Mouse (Mus musculus): ENCODE results near the gene Tex12. TPM values are rescaled to one million over a fixed set of nuclear protein-coding genes. Genes with fewer than 3 reads are reported as not detected.

Tex12 gene
- total and polyA plus RNA-seq, 3 experiments, result not detected

DNA sequence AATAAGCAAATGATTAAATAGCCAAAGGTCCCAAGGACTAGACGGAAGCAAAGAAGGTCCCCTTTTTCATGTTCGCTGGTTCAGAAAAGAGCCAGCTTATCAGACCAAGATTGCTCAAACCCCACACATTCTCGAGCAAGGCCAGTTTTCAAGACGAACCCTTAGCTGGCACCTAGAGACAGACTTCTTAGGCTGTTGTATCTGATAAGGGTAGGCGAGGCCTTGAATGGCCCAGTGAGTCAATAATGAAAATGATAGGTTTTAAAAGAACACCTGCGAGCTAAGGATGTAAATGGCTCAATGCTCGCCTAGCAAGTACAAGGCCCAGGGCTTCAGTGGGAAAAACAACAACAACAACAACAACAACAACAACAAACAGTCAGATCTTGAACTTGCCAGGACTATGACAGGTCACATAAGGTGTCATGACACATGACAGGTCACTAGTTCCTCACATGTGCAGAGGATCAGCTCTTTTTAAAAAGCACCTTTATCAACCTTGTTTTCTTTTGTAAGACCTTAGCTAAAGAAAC is 24.5 kb downstream of the Tex12 start:
- Histone ChIP-seq H3K9me3 (replicated peaks; ENCODE audit: insufficient read depth, low read length) (no peaks in the 10 kb centered on the region), H3K4me3 (ENCODE audit: control insufficient read depth in 1 of 2, insufficient read depth in 1 of 2, low read depth in 2 of 2, low read length in 2 of 2) (no peak overlapping the region), H3K36me3 (ENCODE audit: control insufficient read depth in 1 of 2, insufficient read depth in 2 of 2, low read length in 2 of 2) (peaks cover 0 to 8% of the 10 kb centered on the region in 2 experiments; a peak in 2 of 4 replicates), H3K27ac (ENCODE audit: control insufficient read depth, low read depth, low read length) (no peak overlapping the region), H3K4me1 (ENCODE audit: control insufficient read depth in 1 of 2, insufficient read depth in 2 of 2, low read length in 2 of 2) (peaks cover 2 to 14% of the 10 kb centered on the region in 2 experiments; a peak in 3 of 4 replicates), H3K27me3 (ENCODE audit: control insufficient read depth in 1 of 2, insufficient read depth in 2 of 2, low read length in 2 of 2) (peaks cover 0 to 3% of the 10 kb centered on the region in 2 experiments; a peak in 2 of 4 replicates), H3K9ac (ENCODE audit: control insufficient read depth, low read depth, low read length, poor library complexity, severe bottlenecking) (no peak overlapping the region), H3K79me2 (ENCODE audit: control insufficient read depth, insufficient read depth, low read length, poor library complexity) (no peaks in the 10 kb centered on the region)
- peak; percentile 47 for DNase-seq (ENCODE audit: low read depth, low spot score)
- TF ChIP-seq GATA1 (IDR thresholded peaks at IDR 0.05; ENCODE audit: low read depth, low read length), result peak; percentile 24; the same call in 1 of the 2 replicates
- no peak for TF ChIP-seq MYB (IDR thresholded peaks at IDR 0.05; ENCODE audit: low read depth, low read length)
- 0 out of 4 replicates have a peak, but pooled peaks of 1 of the 2 experiments have one; percentile 12 for TF ChIP-seq EP300 (IDR thresholded peaks at IDR 0.05; ENCODE audit: low read depth in 1 of 2, low read length in 2 of 2)

GRCm38 (mm10) chr9:50535930-50536329 is 25.2 kb downstream of the Tex12 start:
- Histone ChIP-seq H3K9ac (ENCODE audit: control insufficient read depth, low read depth, low read length, poor library complexity, severe bottlenecking) (no peak overlapping the region), H3K27me3 (ENCODE audit: control insufficient read depth in 1 of 2, insufficient read depth in 2 of 2, low read length in 2 of 2) (peaks cover 0 to 1% of the 10 kb centered on the region in 2 experiments; a peak in 1 of 4 replicates), H3K36me3 (ENCODE audit: control insufficient read depth in 1 of 2, insufficient read depth in 2 of 2, low read length in 2 of 2) (peaks cover 0 to 8% of the 10 kb centered on the region in 2 experiments; a peak in 2 of 4 replicates), H3K27ac (ENCODE audit: control insufficient read depth, low read depth, low read length) (no peak overlapping the region), H3K4me3 (ENCODE audit: control insufficient read depth in 1 of 2, insufficient read depth in 1 of 2, low read depth in 2 of 2, low read length in 2 of 2) (no peak overlapping the region), H3K79me2 (ENCODE audit: control insufficient read depth, insufficient read depth, low read length, poor library complexity) (no peaks in the 10 kb centered on the region), H3K9me3 (replicated peaks; ENCODE audit: insufficient read depth, low read length) (no peaks in the 10 kb centered on the region), H3K4me1 (ENCODE audit: control insufficient read depth in 1 of 2, insufficient read depth in 2 of 2, low read length in 2 of 2) (peaks cover 2 to 14% of the 10 kb centered on the region in 2 experiments; a peak in 3 of 4 replicates)
- DNase-seq (ENCODE audit: low read depth, low spot score), result no peak
- TF ChIP-seq TBP (IDR thresholded peaks at IDR 0.05; ENCODE audit: low read depth, low read length), result no peak
- TF ChIP-seq POLR2AphosphoS2 (IDR thresholded peaks at IDR 0.05; ENCODE audit: low read length), result no peak
- TF ChIP-seq UBTF (IDR thresholded peaks at IDR 0.05; ENCODE audit: borderline replicate concordance, insufficient read depth, low read depth, low read length), result no peak
- no peak for TF ChIP-seq SMC3 (IDR thresholded peaks at IDR 0.05; ENCODE audit: low read depth, low read length)
- no peak for TF ChIP-seq E2F4 (IDR thresholded peaks at IDR 0.05; ENCODE audit: borderline replicate concordance, low read depth, low read length)
- no peak for TF ChIP-seq BHLHE40 (IDR thresholded peaks at IDR 0.05; ENCODE audit: borderline replicate concordance, low read depth, low read length)
- TF ChIP-seq NELFE (IDR thresholded peaks at IDR 0.05; ENCODE audit: low read depth, low read length), result no peak
- no peak for TF ChIP-seq CHD1 (IDR thresholded peaks at IDR 0.05; ENCODE audit: low read depth, low read length)
- TF ChIP-seq NRF1 (IDR thresholded peaks at IDR 0.05; ENCODE audit: insufficient read depth, low read depth, low read length, poor library complexity, severe bottlenecking), result no peak
- no peak for TF ChIP-seq HCFC1 (IDR thresholded peaks at IDR 0.05; ENCODE audit: low read depth, low read length)
- no peak for TF ChIP-seq MAX (IDR thresholded peaks at IDR 0.05; ENCODE audit: low read length)
- no peak for TF ChIP-seq EP300 (IDR thresholded peaks at IDR 0.05; ENCODE audit: low read depth in 1 of 2, low read length in 2 of 2)
- no peak for TF ChIP-seq ZC3H11A (IDR thresholded peaks at IDR 0.05; ENCODE audit: low read depth, low read length)
- no peak for TF ChIP-seq TAL1 (IDR thresholded peaks at IDR 0.05; ENCODE audit: low read length)
